Mouse (Mus musculus): ENCODE results near the gene Gm20738. TPM values are rescaled to one million over a fixed set of nuclear protein-coding genes. Genes with fewer than 3 reads are reported as not detected.
"Not testable (repeated sequence)": the region's sequence is repeated elsewhere in the genome, so short reads cannot be mapped to it uniquely, and the experiment has no call there.

Gene Gm20738
- not detected in 2 replicates for polyA plus RNA-seq (2014; fragmentation: Nextera tagmentation; extraction: Ambion mirVana)

- WGBS, result 100% methylated on average over 1 of the region's 4 CpGs
- H3K4me2 ChIP-seq (ENCODE audit: low read depth, low read length); H3K27me3 ChIP-seq (ENCODE audit: control insufficient read depth, insufficient read depth, low read length); ATAC-seq (ENCODE audit: low read depth); H3K4me3 ChIP-seq (ENCODE audit: low read depth, low read length); H3K9ac ChIP-seq (replicated peaks; ENCODE audit: low read depth, low read length); H3K27ac ChIP-seq (ENCODE audit: low read depth, low read length); H3K9me3 ChIP-seq (ENCODE audit: control insufficient read depth, low read length); H3K36me3 ChIP-seq (ENCODE audit: control insufficient read depth, insufficient read depth, low read length); H3K4me1 ChIP-seq (ENCODE audit: control insufficient read depth, insufficient read depth, low read length): not testable (repeated sequence)
Observed at GRCm38 (mm10) chrY:37957511-37957910, at the start of gene Gm20738. TSS of gene Gm20738 (plus strand) at chrY:37957811.
